Mouse (Mus musculus) naive thymus-derived CD4-positive, alpha-beta T cell, adult 2 months (primary cell): ENCODE data around the gene Rbm14.
"Not testable (repeated sequence)": the region's sequence is repeated elsewhere in the genome, so short reads cannot be mapped to it uniquely, and the experiment has no call there.

ENCODE experiments used
- DNase-seq: peaks from one replicate; pipeline ENCODE4 v3.0.0-alpha.2; 2011; ENCODE audit warnings: low read depth

Rbm14 gene

DNA sequence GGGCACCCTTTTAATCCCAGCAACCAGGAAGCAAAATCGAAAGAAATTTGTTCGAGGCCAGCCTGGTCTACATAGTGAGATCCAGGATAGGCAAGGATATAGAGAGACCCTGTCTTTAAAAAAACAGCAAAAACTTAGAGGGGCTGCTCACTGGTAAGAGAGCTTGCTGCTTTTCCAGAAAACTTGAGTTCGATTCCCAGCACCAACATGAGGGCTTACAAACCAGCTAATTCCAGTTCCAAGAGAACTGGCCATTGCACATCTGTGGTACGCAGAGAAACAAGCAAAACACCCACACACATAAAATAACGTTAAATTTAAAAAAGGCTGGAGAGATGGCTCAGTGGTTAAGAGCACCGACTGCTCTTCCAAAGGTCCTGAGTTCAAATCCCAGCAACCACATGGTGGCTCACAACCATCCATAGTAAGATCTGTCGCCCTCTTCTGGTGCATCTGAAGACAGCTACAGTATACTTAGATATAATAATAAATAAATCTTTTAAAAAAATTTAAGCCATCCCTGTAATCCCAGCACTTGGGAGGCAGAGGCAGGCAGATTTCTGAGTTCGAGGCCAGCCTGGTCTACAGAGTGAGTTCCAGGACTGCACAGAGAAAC is 1.0 kb upstream of the Rbm14 start:
- DNase-seq = peak; percentile 33

DNA sequence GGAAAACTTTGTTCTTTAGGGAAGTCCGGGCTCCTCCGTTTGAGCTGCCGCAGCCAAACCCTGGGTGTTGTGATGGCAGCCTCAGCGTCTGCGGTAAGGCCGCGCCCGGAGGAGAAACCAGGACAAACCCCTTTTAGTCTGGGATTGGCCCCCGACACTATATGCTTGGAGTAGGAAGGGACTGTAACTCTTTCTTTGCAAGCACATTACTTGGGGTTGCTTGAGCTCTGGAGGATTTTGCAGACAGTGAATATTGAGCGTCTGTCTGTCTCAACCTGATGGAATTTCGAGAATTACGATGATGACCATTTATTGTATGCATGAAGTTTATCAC is 442 bp upstream of the Rbm14 start:
- DNase-seq = no peak

- DNase-seq = no peak
Measured at GRCm38 (mm10) chr19:4810746-4811062, 730 bp downstream of the Rbm14 start.

DNA sequence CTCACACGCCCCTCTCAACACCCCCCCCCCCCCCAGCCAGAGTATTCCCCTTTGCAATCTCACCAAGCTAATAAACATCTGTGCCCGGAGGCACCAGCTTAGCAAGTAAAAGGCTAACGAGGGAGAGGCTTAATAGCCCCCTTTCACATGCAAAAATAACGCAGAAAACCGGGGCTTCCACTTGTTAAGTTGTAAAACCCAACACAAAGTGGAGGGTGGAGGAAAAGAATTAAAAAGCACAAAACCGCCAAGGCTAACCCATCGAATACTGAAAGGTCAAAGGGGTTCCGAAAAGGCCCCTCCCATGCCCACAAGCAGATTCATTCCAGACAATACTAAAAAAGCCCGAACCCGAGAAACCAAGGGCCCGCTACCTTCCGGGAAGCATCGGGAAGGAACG is 1.1 kb downstream of the Rbm14 start:
- no peak for DNase-seq

GRCm38 (mm10) chr19:4803283-4803682 is 8.2 kb downstream of the Rbm14 start:
- no peak for DNase-seq

DNA sequence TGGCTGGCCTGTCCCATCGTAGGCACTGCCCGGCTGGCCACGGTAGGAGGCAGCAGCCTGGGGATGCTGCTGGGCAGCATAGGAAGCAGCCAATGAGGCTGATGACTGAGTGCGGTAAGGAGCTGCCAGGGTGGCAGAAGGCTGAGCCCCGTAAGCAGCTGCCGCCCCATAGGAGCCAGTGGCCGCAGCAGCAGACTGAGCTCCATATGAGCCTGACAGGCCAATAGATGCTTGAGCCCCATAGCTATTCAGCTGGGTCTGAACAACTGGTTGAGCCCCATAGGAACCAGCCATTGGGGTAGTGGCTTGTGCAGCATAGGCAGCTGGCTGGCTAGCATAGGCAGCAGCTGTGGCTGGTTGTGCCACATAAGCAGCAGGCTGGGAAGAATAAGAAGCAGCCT is 8.7 kb downstream of the Rbm14 start:
- DNase-seq = no peak

DNA sequence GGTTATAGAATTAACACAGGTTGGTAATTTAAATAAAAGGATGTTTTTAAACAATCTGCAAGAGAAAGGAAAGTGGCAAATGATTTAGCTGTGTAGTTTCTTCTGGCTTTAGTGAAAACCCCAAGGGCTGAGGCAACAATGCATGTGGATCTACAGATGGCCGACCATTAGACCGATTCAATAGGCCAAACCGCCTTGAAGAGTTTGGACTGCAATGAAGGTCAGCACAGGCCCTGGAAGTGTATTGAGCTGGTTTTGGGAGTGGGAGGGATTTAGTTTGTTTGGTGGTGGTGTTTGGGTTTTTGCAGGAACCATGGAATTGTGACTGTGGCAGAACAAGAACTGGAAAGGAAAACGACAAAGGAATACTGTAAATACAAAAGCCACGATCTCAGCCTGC is 12.4 kb downstream of the Rbm14 start:
- DNase-seq = no peak

- DNase-seq = no peak
Measured at GRCm38 (mm10) chr19:4797846-4798245, 13.6 kb downstream of the Rbm14 start.

- DNase-seq = no peak
Measured at GRCm38 (mm10) chr19:4795929-4796328, 15.5 kb downstream of the Rbm14 start.

DNA sequence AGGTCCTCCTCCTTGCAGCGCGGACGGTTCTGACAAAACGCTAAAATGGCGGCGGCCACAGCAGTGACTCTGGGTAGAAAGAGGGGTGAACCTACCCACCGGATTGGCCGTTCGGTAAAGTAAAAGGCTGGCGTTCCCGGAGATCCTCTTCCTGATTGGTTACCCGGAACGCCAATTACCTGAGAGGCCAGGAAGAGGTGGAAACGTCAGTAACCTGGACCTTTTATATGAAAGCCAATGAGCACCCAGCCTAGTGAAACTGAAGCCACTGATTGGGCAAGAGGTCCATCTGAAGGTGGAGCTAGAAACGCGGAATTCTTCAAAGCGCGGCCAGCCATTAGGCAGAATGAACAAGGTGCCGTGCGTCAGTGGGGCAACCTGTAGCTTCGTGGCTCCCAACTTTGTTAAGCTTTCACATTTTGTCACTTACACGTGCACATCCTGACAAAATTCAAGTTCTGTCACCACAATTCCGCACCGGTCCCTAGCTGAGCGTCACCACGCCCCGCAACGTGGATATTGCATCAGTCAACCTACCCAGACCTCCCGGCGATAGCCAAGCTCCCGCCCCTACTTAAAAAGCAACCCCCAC is 17.5 kb downstream of the Rbm14 start, which contains the start of gene Rbm4:
Gene Rbm4 (minus strand): TSS at position 71 of the 592 bp plus-strand sequence.
- DNase-seq = peak; percentile 98

- no peak for DNase-seq
Measured at GRCm38 (mm10) chr19:4793281-4793830, 18.1 kb downstream of the Rbm14 start.

- DNase-seq = no peak
Measured at GRCm38 (mm10) chr19:4786313-4786712, 25.1 kb downstream of the Rbm14 start.

DNA sequence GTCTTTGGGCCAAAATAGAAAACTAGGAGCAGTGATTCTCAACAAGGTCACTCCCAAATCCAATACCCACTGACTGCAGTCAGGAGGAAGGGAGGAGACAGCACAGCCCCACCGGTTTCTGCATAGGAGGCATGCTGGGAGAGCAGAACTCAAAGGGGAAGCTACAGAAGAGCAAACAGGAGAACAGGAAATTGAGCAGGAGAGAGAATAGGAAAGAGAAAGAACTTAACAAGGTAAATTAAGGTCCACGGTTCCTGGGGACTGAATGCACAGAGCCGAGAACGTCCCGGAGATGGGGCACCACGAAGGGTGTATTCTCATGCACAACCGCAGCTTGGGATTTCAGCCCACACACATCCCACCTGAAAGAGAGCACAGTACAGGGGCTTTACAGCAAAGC is 26.2 kb downstream of the Rbm14 start:
- DNase-seq = no peak

GRCm38 (mm10) chr19:4782891-4783290 is 28.5 kb downstream of the Rbm14 start:
- no peak for DNase-seq

DNA sequence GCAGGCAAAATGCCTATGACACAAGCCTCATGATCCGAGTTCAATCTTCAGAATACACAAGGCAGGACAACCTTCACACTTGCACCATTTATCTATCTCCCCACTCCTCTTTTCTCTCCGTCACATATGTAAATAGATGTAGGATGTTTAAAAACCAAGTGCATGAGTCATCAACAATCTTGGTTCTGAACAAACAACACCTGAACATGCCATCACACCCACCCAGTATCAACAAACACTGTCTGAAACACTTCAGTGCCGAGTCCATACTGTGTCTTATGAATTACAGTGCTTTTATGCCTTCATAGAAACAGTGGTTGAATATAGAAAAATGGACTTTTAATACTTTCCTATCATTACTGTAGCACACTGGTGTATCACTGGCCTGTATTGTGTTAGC is 38.6 kb downstream of the Rbm14 start:
- no peak for DNase-seq

- no peak for DNase-seq
Measured at GRCm38 (mm10) chr19:4767507-4768148, 43.8 kb downstream of the Rbm14 start.

GRCm38 (mm10) chr19:4762876-4763275 is 48.6 kb downstream of the Rbm14 start:
- DNase-seq = peak; percentile 49

DNA sequence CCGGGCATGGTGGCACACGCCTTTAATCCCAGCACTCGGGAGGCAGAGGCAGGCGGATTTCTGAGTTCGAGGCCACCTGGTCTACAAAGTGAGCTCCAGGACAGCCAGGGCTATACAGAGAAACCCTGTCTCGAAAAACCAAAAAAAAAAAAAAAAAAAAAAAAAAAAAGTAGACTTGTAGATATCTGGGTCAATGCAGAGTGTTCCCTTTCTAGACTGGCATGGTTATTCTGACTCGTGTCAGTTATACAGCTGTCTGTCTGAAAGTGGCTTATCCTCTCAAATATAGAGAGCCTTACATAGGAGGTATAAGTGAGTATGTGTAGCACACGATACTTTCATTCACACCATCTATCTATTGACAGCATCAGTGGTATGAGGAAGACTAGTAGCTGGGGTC is 50.9 kb downstream of the Rbm14 start:
- DNase-seq = not testable (repeated sequence)

DNA sequence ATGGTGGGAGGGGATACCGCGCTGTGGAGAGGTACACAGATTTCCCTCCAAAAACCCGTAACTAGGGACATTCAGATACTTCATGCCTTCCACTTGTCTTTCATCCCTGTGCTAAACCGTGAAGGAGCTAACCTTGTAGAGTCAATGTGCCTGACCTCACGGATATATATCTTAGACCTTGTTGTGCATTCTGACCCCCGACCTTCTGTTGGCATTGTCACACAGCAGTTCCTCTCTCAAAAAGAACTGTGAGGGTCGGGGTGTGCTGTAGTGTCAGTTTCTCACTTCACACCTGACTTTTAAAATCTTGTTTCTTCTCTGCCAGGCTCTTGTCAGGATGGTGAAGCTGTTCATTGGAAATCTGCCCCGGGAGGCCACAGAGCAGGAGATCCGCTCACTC is 54.5 kb downstream of the Rbm14 start:
- no peak for DNase-seq

GRCm38 (mm10) chr19:4756193-4756911 is 55.1 kb downstream of the Rbm14 start, which contains the start of gene Rbm4b:
Gene Rbm4b, plus strand, starts transcription at chr19:4756497.
- peak; percentile 99 for DNase-seq

GRCm38 (mm10) chr19:4755565-4756192 is 55.8 kb downstream of the Rbm14 start:
- DNase-seq = peak; percentile 94
